Mouse (Mus musculus) stomach, postnatal 0 days (tissue): ENCODE measurements at regions not wholly inside any gene's neighbourhood (a gene's known extent, or its start where the extent isn't known, plus 50 kb on each side); places are given as distances from the start of the nearest gene placed in this dataset.

Source experiments
- ATAC-seq: fragments of 200-750 bp; cut with Nextera tagmentation; 2 replicates; pipeline ENCODE4 v1.8.0; 2017; ENCODE audit not compliant: low FRiP score, low TSS enrichment
- DNase-seq: peaks from one replicate; pipeline ENCODE4 v3.0.0-alpha.2; 2016; ENCODE audit warnings: low spot score
- H3K27ac ChIP-seq: fragments of 300-500 bp; sonication (generic); replicated peaks from 2 replicates; pipeline ENCODE4 v1.5.1; 2014; ENCODE audit warnings: mild to moderate bottlenecking, control low read depth
- H3K27me3 ChIP-seq: fragments of 300-500 bp; sonication (generic); 2 replicates; pipeline ENCODE4 v1.6.1; 2014; ENCODE audit warnings: low read length; ENCODE audit not compliant: control insufficient read depth, insufficient read depth
- H3K36me3 ChIP-seq: fragments of 300-500 bp; sonication (generic); 2 replicates; pipeline ENCODE4 v1.6.1; 2014; ENCODE audit warnings: low read length, mixed read lengths; ENCODE audit not compliant: control insufficient read depth, insufficient read depth
- H3K4me1 ChIP-seq: fragments of 300-500 bp; sonication (generic); replicated peaks from 2 replicates; pipeline ENCODE4 v1.6.1; 2014; ENCODE audit warnings: antibody characterized with exemption; ENCODE audit not compliant: control insufficient read depth, insufficient read depth
- H3K4me2 ChIP-seq: fragments of 300-500 bp; sonication (generic); replicated peaks from 2 replicates; pipeline ENCODE4 v1.6.1; 2014; ENCODE audit warnings: low read depth, mild to moderate bottlenecking, control low read depth, moderate library complexity
- H3K4me3 ChIP-seq: fragments of 300-500 bp; sonication (generic); 2 replicates; pipeline ENCODE4 v1.5.1; 2014; ENCODE audit warnings: low read depth, low read length, control low read depth
- H3K9ac ChIP-seq: fragments of 300-500 bp; sonication (generic); 2 replicates; pipeline ENCODE4 v1.6.1; 2014; ENCODE audit warnings: mild to moderate bottlenecking, low read length, control low read depth, mixed read lengths
- H3K9me3 ChIP-seq: fragments of 300-500 bp; sonication (generic); 2 replicates; pipeline ENCODE4 v1.6.1; 2016; ENCODE audit warnings: low read length; ENCODE audit not compliant: control insufficient read depth
- CTCF ChIP-seq: IDR thresholded peaks from 2 replicates; pipeline ENCODE4 v1.5.1; 2016; ENCODE audit warnings: antibody characterized with exemption, low read depth, mild to moderate bottlenecking, moderate library complexity
- EP300 ChIP-seq: optimal IDR thresholded peaks from 2 replicates; pipeline ENCODE3; 2016; ENCODE audit warnings: antibody characterized with exemption
- WGBS: fragments of 180-500 bp; shearing (Covaris S2); extraction: QIAGEN DNeasy Blood & Tissue Kit; methylation state at CpG from one replicate; pipeline ENCODE4 v1.1.7; 2014; 5-methylcytosine and 5-hydroxymethylcytosine counted together

GRCm38 (mm10) chr10:111073262-111073661 lies 63.3 kb upstream of the Zdhhc17 start:
- Histone ChIP-seq H3K36me3 (no peaks in the 10 kb centered on the region), H3K9me3 (no peaks in the 10 kb centered on the region), H3K27ac (no peak overlapping the region), H3K4me2 (no peak overlapping the region), H3K4me1 (no peaks in the 10 kb centered on the region), H3K4me3 (no peak overlapping the region), H3K9ac (no peak overlapping the region), H3K27me3 (no peaks in the 10 kb centered on the region)
- no peak for DNase-seq
- TF ChIP-seq CTCF (no peak), EP300 (no peak)
- WGBS, result 51% methylated on average over 14 of the region's 14 CpGs
- no peak for ATAC-seq

GRCm38 (mm10) chr10:111072554-111072909 lies 62.6 kb upstream of the Zdhhc17 start:
- Histone ChIP-seq H3K9me3 (no peaks in the 10 kb centered on the region), H3K4me1 (no peaks in the 10 kb centered on the region), H3K4me2 (no peak overlapping the region), H3K27ac (no peak overlapping the region), H3K4me3 (no peak overlapping the region), H3K36me3 (no peaks in the 10 kb centered on the region), H3K9ac (no peak overlapping the region), H3K27me3 (no peaks in the 10 kb centered on the region)
- 67% methylated on average over 2 of the region's 2 CpGs for WGBS
- DNase-seq (no peak), ATAC-seq (no peak)
- TF ChIP-seq EP300 (no peak), CTCF (no peak)

GRCm38 (mm10) chr10:111071805-111072553 lies 62.0 kb upstream of the Zdhhc17 start:
- Histone ChIP-seq H3K36me3 (no peaks in the 10 kb centered on the region), H3K4me1 (no peaks in the 10 kb centered on the region), H3K9ac (no peak overlapping the region), H3K9me3 (no peaks in the 10 kb centered on the region), H3K4me2 (no peak overlapping the region), H3K4me3 (no peak overlapping the region), H3K27ac (no peak overlapping the region), H3K27me3 (no peaks in the 10 kb centered on the region)
- TF ChIP-seq CTCF (no peak), EP300 (no peak)
- whole genome bisulfite sequencing, result 39% methylated on average over 6 of the region's 11 CpGs
- DNase-seq, result no peak
- ATAC-seq, result no peak

- Histone ChIP-seq H3K27ac (no peak overlapping the region), H3K4me1 (no peaks in the 10 kb centered on the region), H3K9ac (no peak overlapping the region), H3K9me3 (no peaks in the 10 kb centered on the region), H3K36me3 (no peaks in the 10 kb centered on the region), H3K27me3 (no peaks in the 10 kb centered on the region), H3K4me3 (no peak overlapping the region), H3K4me2 (no peak overlapping the region)
- ATAC-seq, result no peak
- TF ChIP-seq CTCF, result no peak
- WGBS, result 63% methylated on average over 11 of the region's 11 CpGs
- DNase-seq, result no peak
Observed at GRCm38 (mm10) chr10:111066146-111066545, 56.2 kb upstream of the Zdhhc17 start.

- 70% methylated on average over 8 of the region's 8 CpGs for WGBS
- TF ChIP-seq CTCF (no peak), EP300 (no peak)
- Histone ChIP-seq H3K9ac (no peak overlapping the region), H3K9me3 (no peaks in the 10 kb centered on the region), H3K27me3 (no peaks in the 10 kb centered on the region), H3K4me1 (no peaks in the 10 kb centered on the region), H3K36me3 (no peaks in the 10 kb centered on the region), H3K4me2 (no peak overlapping the region), H3K27ac (no peak overlapping the region), H3K4me3 (no peak overlapping the region)
- ATAC-seq (no peak), DNase-seq (no peak)
Observed at GRCm38 (mm10) chr10:111060626-111061025, 50.7 kb upstream of the Zdhhc17 start.
